Comparison of ENCODE assay signal across 10 mouse cellular contexts in the genomic region with DNA sequence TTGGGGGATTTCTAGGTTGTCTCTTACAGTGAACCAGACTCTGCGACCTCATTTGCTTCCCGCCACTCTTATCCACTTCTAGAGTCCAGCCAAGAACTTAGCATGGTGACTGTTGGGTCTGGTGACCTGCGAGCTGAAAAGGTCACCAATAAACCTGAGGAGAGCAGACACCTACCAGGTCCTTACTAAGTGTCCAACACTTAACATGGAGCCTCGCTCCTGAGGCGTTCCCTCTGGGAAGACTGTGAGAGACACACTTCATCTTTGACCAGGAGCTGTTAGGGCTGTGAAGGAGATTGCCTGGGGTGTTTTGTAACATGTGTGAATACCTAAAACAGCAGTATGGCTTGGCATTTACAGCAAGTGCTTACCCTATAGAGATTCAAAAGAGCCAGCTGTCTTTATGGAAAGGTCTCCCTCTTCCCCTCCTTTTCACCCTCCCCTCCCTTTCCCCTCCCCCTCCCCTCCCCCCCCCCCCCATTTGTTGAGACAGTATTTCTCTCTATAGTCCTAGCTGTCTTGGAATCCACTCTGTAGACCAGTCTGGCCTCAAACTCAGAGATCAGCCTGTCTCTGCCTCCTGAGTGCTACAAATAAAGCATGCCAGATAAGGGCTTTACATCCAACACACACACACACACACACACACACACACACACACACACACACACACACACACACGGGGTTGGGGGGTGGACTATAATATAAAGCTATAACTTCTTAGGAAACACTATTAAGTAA. TPM values are rescaled to one million over a fixed set of nuclear protein-coding genes. Genes with fewer than 3 reads are reported as not detected.
DNase-seq lines count a peak whose midpoint lies in the region; ATAC-seq and TF ChIP-seq lines count a peak whose summit lies in the region.
"Had no signal": no experiment of that assay in that cellular context is flagged by ENCODE, and none has a peak within 500 bp of the region (broad histone marks: within the 10 kb centered on the region; RNA-seq: fewer than 3 reads in every experiment).

No protein-coding gene starts in this region.

- H3K4me1 ChIP-seq in limb, embryonic 11.5 days (ENCODE audit: control insufficient read depth, insufficient read depth, low read length): no peaks in the 10 kb centered on the region
- H3K4me1 ChIP-seq in limb, embryonic 10.5 days: peaks cover 3% of the 10 kb centered on the region; the same call in 1 of the 2 replicates
- H3K4me1 ChIP-seq in E14TG2a.4 (replicated peaks; ENCODE audit: low read depth, low read length): peaks cover 15% of the 10 kb centered on the region
- peaks cover 17% of the 10 kb centered on the region for H3K4me1 ChIP-seq in forebrain, embryonic 15.5 days
- peaks cover 11% of the 10 kb centered on the region for H3K4me1 ChIP-seq in midbrain, embryonic 13.5 days (replicated peaks)
- no peaks in the 10 kb centered on the region for H3K4me1 ChIP-seq in intestine, postnatal 0 days (replicated peaks; ENCODE audit: control insufficient read depth, insufficient read depth, low read length)
- H3K4me1 ChIP-seq: limb, embryonic 12.5 days had no signal

- H3K27ac ChIP-seq in limb, embryonic 11.5 days (replicated peaks; ENCODE audit: low read depth, low read length): no peak overlapping the region
- H3K27ac ChIP-seq in limb, embryonic 10.5 days: no peak overlapping the region
- H3K27ac ChIP-seq in forebrain, embryonic 15.5 days (replicated peaks): no peak overlapping the region
- no peak overlapping the region for H3K27ac ChIP-seq in midbrain, embryonic 13.5 days
- no peak overlapping the region for H3K27ac ChIP-seq in intestine, postnatal 0 days (ENCODE audit: low read depth, low read length)
- H3K27ac ChIP-seq: limb, embryonic 12.5 days had no signal

- no peak for DNase-seq in limb, embryonic 11.5 days (ENCODE audit: low spot score)
- no peak for DNase-seq in limb, embryonic 10.5 days (ENCODE audit: low spot score)
- DNase-seq: cerebellum, adult 11-12 months; thymus, postnatal 36 days had no signal

- WGBS in limb, embryonic 11.5 days: 75% methylated on average over 6 of the region's 6 CpGs
- WGBS in limb, embryonic 10.5 days: 82% methylated on average over 6 of the region's 6 CpGs
- 84% methylated on average over 6 of the region's 6 CpGs for WGBS in forebrain, embryonic 15.5 days
- WGBS in midbrain, embryonic 13.5 days: 91% methylated on average over 6 of the region's 6 CpGs
- 83% methylated on average over 6 of the region's 6 CpGs for WGBS in intestine, postnatal 0 days

- ATAC-seq in limb, embryonic 11.5 days (ENCODE audit: insufficient number of reproducible peaks, low FRiP score, low TSS enrichment, low read depth): peak; percentile 18; the same call in 1 of the 2 replicates
- peak; percentile 20; the same call in 1 of the 2 replicates for ATAC-seq in forebrain, embryonic 15.5 days (replicated peaks)
- ATAC-seq in midbrain, embryonic 13.5 days: peak; percentile 21; the same call in 1 of the 2 replicates
- no peak for ATAC-seq in CD4-positive, CD25-positive, alpha-beta regulatory T cell, adult 4 months
- ATAC-seq in intestine, postnatal 0 days: no peak

- H3K9ac ChIP-seq in limb, embryonic 11.5 days (ENCODE audit: low read length): no peak overlapping the region
- H3K9ac ChIP-seq in forebrain, embryonic 15.5 days (replicated peaks): no peak overlapping the region
- H3K9ac ChIP-seq in midbrain, embryonic 13.5 days (replicated peaks): no peak overlapping the region
- H3K9ac ChIP-seq in intestine, postnatal 0 days (ENCODE audit: low read depth, low read length): no peak overlapping the region
- H3K9ac ChIP-seq: limb, embryonic 12.5 days had no signal

- no peak overlapping the region for H3K4me3 ChIP-seq in limb, embryonic 11.5 days (ENCODE audit: low read depth, low read length)
- no peak overlapping the region for H3K4me3 ChIP-seq in limb, embryonic 10.5 days
- 0 out of 2 replicates have a peak overlapping the region, but pooled peaks have one; percentile 5 for H3K4me3 ChIP-seq in E14TG2a.4 (replicated peaks; ENCODE audit: low read length)
- no peak overlapping the region for H3K4me3 ChIP-seq in forebrain, embryonic 15.5 days
- no peak overlapping the region for H3K4me3 ChIP-seq in midbrain, embryonic 13.5 days (replicated peaks)
- H3K4me3 ChIP-seq in intestine, postnatal 0 days (ENCODE audit: low read depth, low read length): no peak overlapping the region
- H3K4me3 ChIP-seq: limb, embryonic 12.5 days had no signal

- TF ChIP-seq CTCF in E14TG2a.4 (conservative IDR thresholded peaks at IDR 0.05; ENCODE audit: low read length): no peak
- no peak for TF ChIP-seq CTCF in intestine, postnatal 0 days (IDR thresholded peaks at IDR 0.05; ENCODE audit: low read depth)

- H3K27me3 ChIP-seq in limb, embryonic 11.5 days (ENCODE audit: control insufficient read depth, insufficient read depth, low read length): no peaks in the 10 kb centered on the region
- peaks cover 11% of the 10 kb centered on the region; the same call in 1 of the 2 replicates for H3K27me3 ChIP-seq in limb, embryonic 10.5 days (ENCODE audit: low read depth, poor library complexity, severe bottlenecking)
- H3K27me3 ChIP-seq in E14TG2a.4 (ENCODE audit: insufficient read depth, low read length): no peaks in the 10 kb centered on the region; the same call in 1 of the 2 replicates
- no peaks in the 10 kb centered on the region for H3K27me3 ChIP-seq in forebrain, embryonic 15.5 days
- no peaks in the 10 kb centered on the region for H3K27me3 ChIP-seq in midbrain, embryonic 13.5 days
- H3K27me3 ChIP-seq in intestine, postnatal 0 days (replicated peaks; ENCODE audit: control insufficient read depth, insufficient read depth, low read length): no peaks in the 10 kb centered on the region

- H3K9me3 ChIP-seq in limb, embryonic 11.5 days (ENCODE audit: control insufficient read depth, low read length): no peaks in the 10 kb centered on the region
- H3K9me3 ChIP-seq in limb, embryonic 10.5 days (replicated peaks): no peaks in the 10 kb centered on the region
- no peaks in the 10 kb centered on the region; the same call in 1 of the 2 replicates for H3K9me3 ChIP-seq in E14TG2a.4 (ENCODE audit: low read length)
- no peaks in the 10 kb centered on the region for H3K9me3 ChIP-seq in forebrain, embryonic 15.5 days
- no peaks in the 10 kb centered on the region for H3K9me3 ChIP-seq in midbrain, embryonic 13.5 days
- H3K9me3 ChIP-seq in intestine, postnatal 0 days (ENCODE audit: control insufficient read depth): no peaks in the 10 kb centered on the region
- H3K9me3 ChIP-seq: limb, embryonic 12.5 days had no signal

- H3K4me2 ChIP-seq in limb, embryonic 11.5 days (ENCODE audit: low read depth, severe bottlenecking): no peak overlapping the region
- H3K4me2 ChIP-seq in forebrain, embryonic 15.5 days (replicated peaks): no peak overlapping the region
- H3K4me2 ChIP-seq in midbrain, embryonic 13.5 days (replicated peaks): no peak overlapping the region
- no peak overlapping the region for H3K4me2 ChIP-seq in intestine, postnatal 0 days (replicated peaks; ENCODE audit: low read depth)

- no peaks in the 10 kb centered on the region for H3K36me3 ChIP-seq in limb, embryonic 11.5 days (ENCODE audit: control insufficient read depth, insufficient read depth, low read length)
- H3K36me3 ChIP-seq in limb, embryonic 10.5 days: no peaks in the 10 kb centered on the region
- no peaks in the 10 kb centered on the region for H3K36me3 ChIP-seq in E14TG2a.4 (ENCODE audit: insufficient read depth, low read length)
- H3K36me3 ChIP-seq in forebrain, embryonic 15.5 days: no peaks in the 10 kb centered on the region
- H3K36me3 ChIP-seq in midbrain, embryonic 13.5 days: no peaks in the 10 kb centered on the region
- no peaks in the 10 kb centered on the region for H3K36me3 ChIP-seq in intestine, postnatal 0 days (ENCODE audit: control insufficient read depth, insufficient read depth)
- H3K36me3 ChIP-seq: limb, embryonic 12.5 days had no signal

RNA-seq across cellular contexts. Expression of gene Trim2, which starts 7.3 kb away (rescaled TPM):
- polyA plus RNA-seq in limb, embryonic 11.5 days (2014; fragmentation: Nextera tagmentation; extraction: Ambion mirVana): 12.4 and 13.5 TPM in 2 replicates
- 11.3 and 13.5 TPM in 2 replicates for polyA plus RNA-seq in limb, embryonic 10.5 days (2016; fragmentation: Nextera tagmentation; extraction: Ambion mirVana)
- polyA plus RNA-seq in forebrain, embryonic 15.5 days (2015; fragmentation: Nextera tagmentation; extraction: Ambion mirVana): 188 and 194 TPM in 2 replicates
- 165 and 177 TPM in 2 replicates for polyA plus RNA-seq in midbrain, embryonic 13.5 days (2015; fragmentation: Nextera tagmentation; extraction: Ambion mirVana)
- 1 to 10 TPM; 3.9 to 4.0 TPM for polyA plus RNA-seq in CD4-positive, CD25-positive, alpha-beta regulatory T cell, adult 4 months (2017; shearing (Covaris generic))
- 21.2 and 22.5 TPM in 2 replicates for polyA plus RNA-seq in intestine, postnatal 0 days (2015; fragmentation: Nextera tagmentation; extraction: Ambion mirVana)

Comparison
In these comparisons a context has a peak if more than half of its experiments do, and no peak if none do; other contexts are left out.
1. ATAC-seq: peak in limb, embryonic 11.5 days (single experiment), forebrain, embryonic 15.5 days (single experiment) and midbrain, embryonic 13.5 days (single experiment); none in CD4-positive, CD25-positive, alpha-beta regulatory T cell, adult 4 months (single experiment) and intestine, postnatal 0 days (single experiment).